Mouse (Mus musculus) gastrocnemius, postnatal 4 days (tissue): ENCODE measurements around the gene Cass4. TPM values are rescaled to one million over a fixed set of nuclear protein-coding genes. Genes with fewer than 3 reads are reported as not detected.

Source experiments
- DNase-seq, 2 experiments: peaks; one replicate each; pipeline ENCODE4 v3.0.0; 2021 to 2022; ENCODE audit warnings: low spot score in 2 of 2, mixed read lengths in 2 of 2
- total RNA-seq, 2 experiments: library from RNA; stranded (reverse); gene quantifications; 2 replicates each; pipeline ENCODE4 v1.2.3; 2021

The Cass4 gene
- total RNA-seq, 2 experiments from 2014 or later, result 0.62 to 1.1 TPM

GRCm38 (mm10) chr2:172481654-172482385, 88.2 kb downstream of the Cass4 start:
- DNase-seq, result no peak

Other genes starting within 250 kb of the Cass4 start
- gene Mc3r, start 145.3 kb upstream of the Cass4 start, total RNA-seq, result not detected
- 1 to 10 TPM; 4.3 to 4.6 TPM for gene Fam210b, start 48.2 kb upstream of the Cass4 start, total RNA-seq
- 10 to 100 TPM; 12.2 to 12.8 TPM for gene Aurka, start 23.3 kb upstream of the Cass4 start, total RNA-seq
- gene Cstf1, start 23.1 kb upstream of the Cass4 start, total RNA-seq, result 10 to 100 TPM; 27.0 to 29.9 TPM
- 10 to 100 TPM; 45.3 to 45.4 TPM for gene Rtf2, start 46.8 kb downstream of the Cass4 start, total RNA-seq
- gene Gcnt7, start 64.8 kb downstream of the Cass4 start, total RNA-seq, result not detected
- gene Fam209, start 78.7 kb downstream of the Cass4 start, total RNA-seq, result 1 to 10 TPM in 1 of 2 experiments, under 1 TPM in 1; 0.83 to 1.1 TPM
- gene Tfap2c, start 155.8 kb downstream of the Cass4 start, total RNA-seq, result not detected